ENCODE assay signal across 8 mouse cellular contexts in the genomic region with DNA sequence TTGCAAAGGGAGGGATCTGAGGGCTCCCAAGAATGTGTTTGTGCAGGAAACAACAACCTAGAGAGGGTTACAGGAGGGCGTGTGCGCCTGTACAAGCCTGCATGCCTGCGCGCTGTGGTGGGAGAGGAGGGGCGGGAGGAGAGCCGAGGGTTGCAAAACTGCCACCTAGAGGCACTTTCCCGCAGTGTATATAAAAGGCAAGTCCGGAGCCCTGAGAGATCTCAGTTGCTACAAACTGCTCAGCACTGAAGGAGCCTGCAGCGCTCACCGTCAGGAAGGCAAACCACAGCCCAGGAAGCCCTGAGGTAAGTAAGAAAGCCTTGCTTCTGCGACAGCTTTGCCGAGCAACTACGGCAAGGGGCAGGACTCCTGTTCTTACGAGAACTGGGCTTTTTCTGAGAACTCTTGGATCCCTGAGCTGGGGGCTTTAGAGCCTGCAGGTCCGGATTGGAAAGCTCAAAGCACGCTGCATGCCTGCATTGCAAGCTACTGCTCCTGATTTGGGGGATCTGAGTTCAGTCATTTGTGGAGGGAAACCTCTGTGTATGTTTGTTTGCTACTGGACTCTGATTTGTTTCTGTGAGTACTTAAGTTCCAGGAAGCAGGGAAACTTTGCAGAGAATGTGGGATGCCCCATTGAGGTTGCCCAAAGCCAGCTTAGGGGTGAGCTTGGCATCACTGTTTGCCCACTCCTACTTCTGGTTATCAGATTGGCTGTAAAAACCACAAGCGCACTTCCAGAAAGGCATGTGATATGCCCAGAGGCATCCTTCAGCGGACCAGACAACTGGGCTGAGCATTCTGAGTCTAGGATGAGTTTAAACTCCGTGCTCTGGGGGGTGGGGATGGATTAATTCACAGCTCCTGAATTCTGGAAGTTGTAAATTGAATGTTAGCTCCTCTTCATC. TPM values are rescaled to one million over a fixed set of nuclear protein-coding genes. Genes with fewer than 3 reads are reported as not detected.
DNase-seq lines count a peak whose midpoint lies in the region; ATAC-seq lines count a peak whose summit lies in the region.

TSS of gene Ackr3 (plus strand) at position 198 of the 908 bp plus-strand sequence.

- peak within 1 kb of the TSS; percentile 50 for H3K9ac ChIP-seq in intestine, embryonic 15.5 days

- peaks cover 33% of the 10 kb centered on the region for H3K27me3 ChIP-seq in embryonic facial prominence, embryonic 10.5 days (replicated peaks; ENCODE audit: low read depth, poor library complexity, severe bottlenecking)
- no peaks in the 10 kb centered on the region; the same call in 1 of the 2 replicates for H3K27me3 ChIP-seq in intestine, embryonic 15.5 days (replicated peaks)

- peak within 1 kb of the TSS; percentile 88 for H3K27ac ChIP-seq in embryonic facial prominence, embryonic 10.5 days (replicated peaks)
- H3K27ac ChIP-seq in intestine, embryonic 15.5 days: peak within 1 kb of the TSS; percentile 73

- peak within 1 kb of the TSS; percentile 75 for H3K4me2 ChIP-seq in intestine, embryonic 15.5 days (replicated peaks)

- H3K4me1 ChIP-seq in embryonic facial prominence, embryonic 10.5 days: peaks cover 77% of the 10 kb centered on the region
- peaks cover 20% of the 10 kb centered on the region for H3K4me1 ChIP-seq in intestine, embryonic 15.5 days (replicated peaks)

- ATAC-seq in intestine, embryonic 15.5 days: peak; percentile 83
- ATAC-seq in megakaryocyte progenitor cell, adult 5-6 weeks (replicated peaks; ENCODE audit: poor library complexity): peak; percentile 93
- no peak for ATAC-seq in activated CD4-positive, CD25-positive, alpha-beta regulatory T cell, adult 4 months

- 1% methylated on average over 19 of the region's 19 CpGs for WGBS in embryonic facial prominence, embryonic 10.5 days
- WGBS in intestine, embryonic 15.5 days: 2% methylated on average over 19 of the region's 19 CpGs

- H3K9me3 ChIP-seq in embryonic facial prominence, embryonic 10.5 days: no peaks in the 10 kb centered on the region
- H3K9me3 ChIP-seq in intestine, embryonic 15.5 days: no peaks in the 10 kb centered on the region

- H3K36me3 ChIP-seq in embryonic facial prominence, embryonic 10.5 days (replicated peaks): peaks cover 10% of the 10 kb centered on the region; the same call in 1 of the 2 replicates
- H3K36me3 ChIP-seq in intestine, embryonic 15.5 days: no peaks in the 10 kb centered on the region

- peak within 1 kb of the TSS; percentile 72 for H3K4me3 ChIP-seq in embryonic facial prominence, embryonic 10.5 days
- H3K4me3 ChIP-seq in intestine, embryonic 15.5 days (replicated peaks): peak within 1 kb of the TSS; percentile 44

- intact Hi-C loops in left cerebral cortex, postnatal 10 days (cut with DNase I): loop anchor here (2.0 to 5.0 kb wide), 2 partner anchors 142 to 385 kb away; no protein-coding TSS in a partner anchor

- DNase-seq in adrenal gland, adult 8-10 months: peak; percentile 67
- DNase-seq in embryonic facial prominence, embryonic 10.5 days (ENCODE audit: low spot score): peak; percentile 90
- DNase-seq in gastrocnemius, postnatal 4 days (ENCODE audit: low spot score in 2 of 2): peak; percentile 69 to 79
- DNase-seq in left cerebral cortex, postnatal 10 days (ENCODE audit: extremely low spot score in 1 of 2, low spot score in 2 of 2): peak; percentile 69 to 91
- DNase-seq in right cerebral cortex, postnatal 36 days (ENCODE audit: low spot score in 2 of 2): peak; percentile 49 to 69

RNA-seq across cellular contexts. Expression of gene Ackr3, which starts in this region (rescaled TPM):
- total RNA-seq in adrenal gland, adult 8-10 months (2022): 10 to 100 TPM; 20.0 to 86.1 (median 59.0) TPM
- 20.0 and 22.4 TPM in 2 replicates for polyA plus RNA-seq in embryonic facial prominence, embryonic 10.5 days (2016; fragmentation: Nextera tagmentation; extraction: Ambion mirVana)
- 10 to 100 TPM; 12.7 to 18.9 TPM for total RNA-seq in gastrocnemius, postnatal 4 days (2021)
- polyA plus RNA-seq in intestine, embryonic 15.5 days (2015; fragmentation: Nextera tagmentation; extraction: Ambion mirVana): 13.0 and 13.3 TPM in 2 replicates
- total RNA-seq in left cerebral cortex, postnatal 10 days (2021): 1 to 10 TPM; 6.9 to 7.9 TPM
- not detected in 2 replicates for total RNA-seq in megakaryocyte progenitor cell, adult 5-6 weeks (2015)
- not detected in 2 replicates for total RNA-seq in megakaryocyte progenitor cell, adult 5-6 weeks (2017)
- under 1 TPM; 0.15 to 0.21 TPM for polyA plus RNA-seq in activated CD4-positive, CD25-positive, alpha-beta regulatory T cell, adult 4 months (2017; shearing (Covaris generic))

Comparison
In these comparisons a context has a peak if more than half of its experiments do, and no peak if none do; other contexts are left out.
1. RNA of gene Ackr3 (total RNA-seq): 20.0 to 86.1 TPM in adrenal gland, adult 8-10 months, 12.7 to 18.9 TPM in gastrocnemius, postnatal 4 days and 6.9 to 7.9 TPM in left cerebral cortex, postnatal 10 days; not detected in megakaryocyte progenitor cell, adult 5-6 weeks; every median in the first group is over 4 times any median in the second.
2. RNA of gene Ackr3 (polyA plus RNA-seq): 20.0 to 22.4 TPM in embryonic facial prominence, embryonic 10.5 days and 13.0 to 13.3 TPM in intestine, embryonic 15.5 days; 0.15 to 0.21 TPM in activated CD4-positive, CD25-positive, alpha-beta regulatory T cell, adult 4 months; every median in the first group is over 10 times any median in the second.
3. Peak in ATAC-seq in megakaryocyte progenitor cell, adult 5-6 weeks; RNA of the gene not detected or under 1 TPM.
4. Peak in every context shown above with its lines, with median percentiles within 50 percentile points of each other: DNase-seq.